Mouse (Mus musculus) MEL (cell line): ENCODE data around the gene Gm20388. TPM values are rescaled to one million over a fixed set of nuclear protein-coding genes. Genes with fewer than 3 reads are reported as not detected.

Experiments used
- DNase-seq: peaks from one replicate; pipeline ENCODE4 v3.0.0; 2011; ENCODE audit warnings: low read depth, low spot score
- H3K27ac ChIP-seq: 2 replicates; pipeline ENCODE4 v1.5.1; 2012; ENCODE audit warnings: low read depth, mild to moderate bottlenecking, control low read depth, low read length, moderate library complexity; ENCODE audit not compliant: control insufficient read depth
- H3K27me3 ChIP-seq, 2 experiments: fragments of 150-350 bp in 1 of 2; sonication (generic) in 1 of 2; 2 replicates each; pipeline ENCODE4 v1.6.1; 2012; ENCODE audit warnings: low read length in 2 of 2, mild to moderate bottlenecking in 2 of 2, improper control_type of control experiment in 1 of 2, moderate library complexity in 1 of 2; ENCODE audit not compliant: insufficient read depth in 2 of 2, control insufficient read depth in 1 of 2
- H3K36me3 ChIP-seq, 2 experiments: 2 replicates each; pipeline ENCODE4 v1.6.1; 2012 to 2014; ENCODE audit warnings: low read length in 2 of 2, improper control_type of control experiment in 1 of 2, inconsistent platforms in 1 of 2, mild to moderate bottlenecking in 1 of 2; ENCODE audit not compliant: insufficient read depth in 2 of 2, control insufficient read depth in 1 of 2
- H3K4me1 ChIP-seq, 2 experiments: fragments of 150-350 bp in 1 of 2; sonication (generic) in 1 of 2; 2 replicates each; pipeline ENCODE4 v1.6.1; 2012; ENCODE audit warnings: low read length in 2 of 2, improper control_type of control experiment in 1 of 2, mild to moderate bottlenecking in 1 of 2; ENCODE audit not compliant: insufficient read depth in 2 of 2, control insufficient read depth in 1 of 2
- H3K4me3 ChIP-seq, 2 experiments: fragments of 150-350 bp in 1 of 2; sonication (generic) in 1 of 2; 2 replicates each; pipeline ENCODE4 v1.5.1; 2012; ENCODE audit warnings: low read depth in 2 of 2, low read length in 2 of 2, mild to moderate bottlenecking in 2 of 2, moderate library complexity in 2 of 2, control low read depth in 1 of 2, improper control_type of control experiment in 1 of 2; ENCODE audit not compliant: control insufficient read depth in 1 of 2, insufficient read depth in 1 of 2
- H3K79me2 ChIP-seq: 2 replicates; pipeline ENCODE4 v1.6.1; 2012; ENCODE audit warnings: mild to moderate bottlenecking, low read length, moderate library complexity; ENCODE audit not compliant: control insufficient read depth, poor library complexity, insufficient read depth
- H3K9ac ChIP-seq: 2 replicates; pipeline ENCODE4 v1.6.1; 2012; ENCODE audit warnings: low read depth, mild to moderate bottlenecking, control low read depth, low read length, moderate library complexity; ENCODE audit not compliant: control insufficient read depth, poor library complexity, severe bottlenecking
- H3K9me3 ChIP-seq: fragments of 150-350 bp; sonication (generic); replicated peaks from 2 replicates; pipeline ENCODE4 v1.6.1; 2012; ENCODE audit warnings: mild to moderate bottlenecking, low read length, improper control_type of control experiment, moderate library complexity; ENCODE audit not compliant: insufficient read depth
- CHD1 ChIP-seq: IDR thresholded peaks from 2 replicates; pipeline ENCODE4 v1.6.1; 2012; ENCODE audit warnings: low read depth, mild to moderate bottlenecking, inconsistent platforms, low read length, improper control_type of control experiment
- ELF1 ChIP-seq: IDR thresholded peaks from 2 replicates; pipeline ENCODE4 v1.6.1; 2014; ENCODE audit warnings: low read depth, mild to moderate bottlenecking, inconsistent platforms, low read length, improper control_type of control experiment, moderate library complexity
- ETS1 ChIP-seq: IDR thresholded peaks from 2 replicates; pipeline ENCODE4 v1.6.1; 2012; ENCODE audit warnings: low read depth, mild to moderate bottlenecking, inconsistent platforms, low read length, improper control_type of control experiment, moderate library complexity
- GABPA ChIP-seq: IDR thresholded peaks from 2 replicates; pipeline ENCODE4 v1.6.1; 2012; ENCODE audit warnings: low read depth, mild to moderate bottlenecking, inconsistent platforms, low read length, improper control_type of control experiment, moderate library complexity
- GATA1 ChIP-seq: IDR thresholded peaks from 2 replicates; pipeline ENCODE4 v1.6.1; 2011; ENCODE audit warnings: low read depth, low read length, improper control_type of control experiment
- HCFC1 ChIP-seq: IDR thresholded peaks from 2 replicates; pipeline ENCODE4 v1.6.1; 2012; ENCODE audit warnings: low read depth, mild to moderate bottlenecking, inconsistent platforms, low read length, improper control_type of control experiment, moderate library complexity
- MEF2A ChIP-seq: IDR thresholded peaks from 2 replicates; pipeline ENCODE4 v1.6.1; 2014; ENCODE audit warnings: low read depth, mild to moderate bottlenecking, inconsistent platforms, low read length, improper control_type of control experiment; ENCODE audit not compliant: poor library complexity, insufficient replicate concordance, severe bottlenecking; ENCODE audit errors: extremely low read depth
- MXI1 ChIP-seq: IDR thresholded peaks from 2 replicates; pipeline ENCODE4 v1.6.1; 2011; ENCODE audit warnings: mild to moderate bottlenecking, low read depth, low read length, improper control_type of control experiment
- MYC ChIP-seq: IDR thresholded peaks from 2 replicates; pipeline ENCODE4 v1.6.1; 2011; ENCODE audit warnings: low read depth, mild to moderate bottlenecking, low read length, improper control_type of control experiment, moderate library complexity
- POLR2A ChIP-seq, 2 experiments: IDR thresholded peaks; 2 replicates each; pipeline ENCODE4 v1.6.1; 2011 to 2012; ENCODE audit warnings: low read length in 2 of 2, mild to moderate bottlenecking in 2 of 2, control low read depth in 1 of 2, improper control_type of control experiment in 1 of 2, low read depth in 1 of 2, moderate library complexity in 1 of 2; ENCODE audit not compliant: control insufficient read depth in 1 of 2, insufficient read depth in 1 of 2, poor library complexity in 1 of 2
- POLR2AphosphoS2 ChIP-seq: IDR thresholded peaks from 2 replicates; pipeline ENCODE4 v1.6.1; 2011; ENCODE audit warnings: low read length, improper control_type of control experiment
- POLR2AphosphoS5 ChIP-seq: IDR thresholded peaks from 2 replicates; pipeline ENCODE4 v1.6.1; 2012; ENCODE audit warnings: low read depth, borderline replicate concordance, mild to moderate bottlenecking, inconsistent platforms, low read length, moderate library complexity, mixed read lengths
- RAD21 ChIP-seq: IDR thresholded peaks from 2 replicates; pipeline ENCODE4 v1.6.1; 2011; ENCODE audit warnings: mild to moderate bottlenecking, low read depth, low read length, improper control_type of control experiment
- SMC3 ChIP-seq: IDR thresholded peaks from 2 replicates; pipeline ENCODE4 v1.6.1; 2011; ENCODE audit warnings: low read depth, low read length, improper control_type of control experiment
- TAL1 ChIP-seq: IDR thresholded peaks from 2 replicates; pipeline ENCODE4 v1.6.1; 2012; ENCODE audit warnings: mild to moderate bottlenecking, inconsistent platforms, low read length, moderate library complexity, mixed read lengths
- USF2 ChIP-seq, 2 experiments: IDR thresholded peaks; 2 replicates each; pipeline ENCODE4 v1.6.1; 2011 to 2012; ENCODE audit warnings: improper control_type of control experiment in 2 of 2, low read length in 2 of 2, borderline replicate concordance in 1 of 2, inconsistent platforms in 1 of 2, low read depth in 1 of 2, mild to moderate bottlenecking in 1 of 2; ENCODE audit not compliant: insufficient read depth in 1 of 2
- ZKSCAN1 ChIP-seq: IDR thresholded peaks from 2 replicates; pipeline ENCODE4 v1.6.1; 2012; ENCODE audit warnings: low read depth, mild to moderate bottlenecking, inconsistent platforms, low read length, improper control_type of control experiment, moderate library complexity
- polyA plus RNA-seq, 2 experiments: library from polyadenylated mRNA; stranded (reverse) in 1 of 2; unstranded in 1 of 2; fragments of >175 nt in 1 of 2; fragments of >200 nt in 1 of 2; gene quantifications; 2 replicates each; pipeline versions ENCODE4 v1.2.1 to v1.2.4; 2012; ENCODE audit warnings: low replicate concordance in 2 of 2, low read depth in 1 of 2; ENCODE audit not compliant: insufficient read length in 2 of 2, insufficient read depth in 1 of 2, missing spikeins in 1 of 2
- total RNA-seq: library from RNA; depleted of rRNA; stranded (reverse); fragments of 300-350 nt; gene quantifications from 2 replicates; pipeline ENCODE4 v1.2.3, GENCODE M21; 2012

Gene Gm20388
- total and polyA plus RNA-seq, 3 experiments: 11.1 to 17.8 TPM; not detected in 1

DNA sequence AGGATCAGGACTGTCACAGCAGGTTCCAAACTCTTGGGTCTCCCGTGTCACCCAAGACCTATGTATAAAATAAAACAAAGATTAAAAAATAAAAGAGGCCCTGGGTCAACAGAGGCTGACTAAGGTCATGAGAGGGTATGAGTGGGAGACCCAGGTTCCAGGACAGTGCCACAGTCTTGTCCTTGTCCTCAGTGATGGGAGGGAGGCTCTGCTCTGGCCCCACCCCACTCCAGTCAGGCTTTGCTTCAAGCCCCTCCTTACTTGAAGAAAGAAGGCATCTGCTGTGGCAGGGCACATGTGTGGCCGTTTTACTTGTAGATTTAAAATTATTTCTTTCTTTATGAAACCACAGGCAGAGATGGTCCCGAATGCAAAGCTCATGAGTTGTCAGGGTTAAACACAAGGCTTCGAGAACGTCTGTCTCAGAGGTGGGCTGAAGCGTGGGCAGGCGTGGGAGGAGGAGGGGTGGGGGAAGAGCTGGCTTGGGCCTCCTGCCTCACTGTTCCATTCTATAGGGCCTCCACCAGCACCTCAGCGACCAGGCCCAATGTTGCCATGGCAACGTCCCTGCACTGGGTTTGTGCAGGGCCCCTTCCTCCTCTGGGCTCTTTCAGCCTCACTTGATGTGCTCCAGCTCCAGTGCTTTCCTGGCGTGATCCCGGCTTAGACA is 4188.4 kb downstream of the Gm20388 start:
- DNase-seq: no peak
- no peaks in the 10 kb centered on the region for H3K27me3 ChIP-seq
- TF ChIP-seq ETS1 (no peak), POLR2A (IDR thresholded peaks at IDR 0.05; ENCODE audit: control insufficient read depth in 1 of 2, insufficient read depth in 1 of 2, low read depth in 1 of 2, low read length in 2 of 2, poor library complexity in 1 of 2) (no peak)
- TF ChIP-seq, all 39 proteins: peak for 0

GRCm38 (mm10) chr8:124099623-124099965 is 4189.0 kb downstream of the Gm20388 start:
- no peaks in the 10 kb centered on the region for H3K9me3 ChIP-seq
- TF ChIP-seq TAL1 (no peak), ELF1 (no peak), GATA1 (no peak), MXI1 (no peak)
- TF ChIP-seq, all 39 proteins: peak for 0
- H3K79me2 ChIP-seq: no peaks in the 10 kb centered on the region
- H3K9ac ChIP-seq: no peak overlapping the region
- no peak overlapping the region for H3K27ac ChIP-seq
- H3K27me3 ChIP-seq: no peaks in the 10 kb centered on the region
- H3K36me3 ChIP-seq: no peaks in the 10 kb centered on the region
- H3K4me3 ChIP-seq: no peak overlapping the region
- DNase-seq: no peak
- no peaks in the 10 kb centered on the region for H3K4me1 ChIP-seq

More for the DNA sequence above, 4188.4 kb downstream of the Gm20388 start:
- Histone ChIP-seq H3K9ac (no peak overlapping the region), H3K27ac (no peak overlapping the region), H3K4me1 (no peaks in the 10 kb centered on the region), H3K79me2 (no peaks in the 10 kb centered on the region), H3K9me3 (no peaks in the 10 kb centered on the region), H3K36me3 (no peaks in the 10 kb centered on the region), H3K4me3 (no peak overlapping the region)

DNA sequence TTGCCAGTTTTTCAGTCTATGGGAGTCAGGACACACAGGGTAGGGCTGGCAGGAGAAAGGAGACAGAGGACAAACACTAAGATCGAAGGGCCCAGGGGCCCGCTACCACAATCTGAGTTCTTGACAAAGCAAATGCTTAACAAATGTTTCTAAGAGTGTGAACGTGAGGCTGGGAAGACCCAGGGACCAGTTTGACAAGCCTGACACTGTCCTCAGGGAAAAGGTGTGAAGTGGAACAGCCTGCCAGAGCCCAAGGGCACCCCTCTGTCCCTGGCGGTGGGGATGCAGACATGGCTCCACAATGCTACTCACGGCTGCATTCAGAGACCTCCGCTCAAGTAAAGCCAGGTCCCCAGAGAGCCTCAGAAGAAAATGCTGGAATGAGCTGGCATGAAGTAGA is 4195.2 kb downstream of the Gm20388 start:
- no peak for DNase-seq
- TF ChIP-seq MYC (no peak), MXI1 (no peak), RAD21 (no peak), CHD1 (no peak), MEF2A (no peak), POLR2AphosphoS5 (no peak), ZKSCAN1 (no peak), ETS1 (no peak), POLR2AphosphoS2 (no peak), SMC3 (no peak), USF2 (IDR thresholded peaks at IDR 0.05; ENCODE audit: borderline replicate concordance in 1 of 2, insufficient read depth in 1 of 2, low read depth in 1 of 2, low read length in 2 of 2) (no peak), HCFC1 (no peak), GABPA (no peak)
- Histone ChIP-seq H3K79me2 (no peaks in the 10 kb centered on the region), H3K27me3 (no peaks in the 10 kb centered on the region), H3K36me3 (no peaks in the 10 kb centered on the region), H3K9ac (no peak overlapping the region), H3K4me1 (no peaks in the 10 kb centered on the region), H3K27ac (no peak overlapping the region), H3K4me3 (no peak overlapping the region), H3K9me3 (no peaks in the 10 kb centered on the region)
